Mouse (Mus musculus) kidney, embryonic 16.5 days (tissue): ENCODE data around the gene Kcnh7. TPM values are rescaled to one million over a fixed set of nuclear protein-coding genes. Genes with fewer than 3 reads are reported as not detected.

Source experiments
- ATAC-seq: fragments of 200-750 bp; cut with Nextera tagmentation; 2 replicates; pipeline ENCODE4 v1.8.0; 2017; ENCODE audit warnings: moderate TSS enrichment; ENCODE audit not compliant: low FRiP score, low TSS enrichment
- H3K27ac ChIP-seq: fragments of 300-500 bp; sonication (generic); 2 replicates; pipeline ENCODE4 v1.5.1; 2014; ENCODE audit warnings: low read length
- H3K27me3 ChIP-seq: fragments of 300-500 bp; sonication (generic); 2 replicates; pipeline ENCODE4 v1.6.1; 2014; ENCODE audit warnings: low read length, control low read depth, mixed read lengths; ENCODE audit not compliant: insufficient read depth
- H3K36me3 ChIP-seq: fragments of 300-500 bp; sonication (generic); 2 replicates; pipeline ENCODE4 v1.6.1; 2014; ENCODE audit warnings: low read length, control low read depth, mixed read lengths; ENCODE audit not compliant: insufficient read depth
- H3K4me1 ChIP-seq: fragments of 300-500 bp; sonication (generic); 2 replicates; pipeline ENCODE4 v1.6.1; 2014; ENCODE audit warnings: low read length, control low read depth, mixed read lengths; ENCODE audit not compliant: insufficient read depth
- H3K4me2 ChIP-seq: fragments of 300-500 bp; sonication (generic); replicated peaks from 2 replicates; pipeline ENCODE4 v1.6.1; 2014; ENCODE audit warnings: low read depth, low read length
- H3K4me3 ChIP-seq: fragments of 300-500 bp; sonication (generic); 2 replicates; pipeline ENCODE4 v1.5.1; 2014; ENCODE audit warnings: mild to moderate bottlenecking, low read length
- H3K9ac ChIP-seq: fragments of 300-500 bp; sonication (generic); replicated peaks from 2 replicates; pipeline ENCODE4 v1.6.1; 2014; ENCODE audit warnings: low read length
- H3K9me3 ChIP-seq: fragments of 300-500 bp; sonication (generic); 2 replicates; pipeline ENCODE4 v1.6.1; 2016; ENCODE audit warnings: low read length, control low read depth
- WGBS: fragments of 180-500 bp; shearing (Covaris S2); extraction: QIAGEN DNeasy Blood & Tissue Kit; methylation state at CpG from one replicate; pipeline ENCODE4 v1.1.7; 2014; 5-methylcytosine and 5-hydroxymethylcytosine counted together
- polyA plus RNA-seq: library from polyadenylated mRNA; unstranded; fragments of >200 nt; fragmentation: Nextera tagmentation; extraction: Ambion mirVana; gene quantifications from 2 replicates; pipeline ENCODE4 v1.2.1, GENCODE M21; 2015

Gene Kcnh7
- polyA plus RNA-seq, 1 experiment from 2014 or later, result 1.6 TPM

GRCm38 (mm10) chr2:62684989-62685595, 499.0 kb downstream of the Kcnh7 start:
- H3K27me3 ChIP-seq, result no peaks in the 10 kb centered on the region
- H3K4me1 ChIP-seq, result no peaks in the 10 kb centered on the region
- H3K9me3 ChIP-seq, result no peaks in the 10 kb centered on the region
- ATAC-seq, result no peak
- no peak overlapping the region for H3K4me2 ChIP-seq
- H3K4me3 ChIP-seq, result no peak overlapping the region
- H3K36me3 ChIP-seq, result no peaks in the 10 kb centered on the region
- no peak overlapping the region for H3K27ac ChIP-seq
- 35% methylated on average over 3 of the region's 3 CpGs for WGBS
- H3K9ac ChIP-seq, result no peak overlapping the region

DNA sequence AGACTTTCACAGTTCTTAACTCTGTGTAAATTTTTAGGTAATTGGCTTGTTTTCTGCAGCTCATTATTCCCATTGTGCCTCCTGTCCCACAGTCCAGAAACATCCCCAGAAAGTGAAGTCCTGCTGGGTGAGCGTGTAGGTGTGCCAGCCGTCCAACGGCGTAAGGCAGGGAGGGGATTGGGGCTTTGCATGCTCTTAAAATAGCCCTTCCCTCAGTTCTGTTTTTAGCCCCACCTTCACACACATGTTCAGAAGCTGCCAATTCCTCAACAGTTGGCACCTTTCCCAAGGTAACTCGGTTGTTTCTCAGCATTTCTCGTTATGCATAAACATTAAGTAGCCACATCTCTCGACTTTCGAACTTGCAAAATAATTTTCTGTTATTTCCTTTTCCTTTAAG, 502.4 kb downstream of the Kcnh7 start:
- H3K4me2 ChIP-seq, result no peak overlapping the region
- ATAC-seq, result no peak
- no peaks in the 10 kb centered on the region for H3K36me3 ChIP-seq
- 77% methylated on average over 8 of the region's 8 CpGs for WGBS
- H3K9ac ChIP-seq, result no peak overlapping the region
- no peak overlapping the region for H3K4me3 ChIP-seq
- H3K4me1 ChIP-seq, result no peaks in the 10 kb centered on the region
- H3K27me3 ChIP-seq, result no peaks in the 10 kb centered on the region
- H3K27ac ChIP-seq, result no peak overlapping the region
- H3K9me3 ChIP-seq, result no peaks in the 10 kb centered on the region

DNA sequence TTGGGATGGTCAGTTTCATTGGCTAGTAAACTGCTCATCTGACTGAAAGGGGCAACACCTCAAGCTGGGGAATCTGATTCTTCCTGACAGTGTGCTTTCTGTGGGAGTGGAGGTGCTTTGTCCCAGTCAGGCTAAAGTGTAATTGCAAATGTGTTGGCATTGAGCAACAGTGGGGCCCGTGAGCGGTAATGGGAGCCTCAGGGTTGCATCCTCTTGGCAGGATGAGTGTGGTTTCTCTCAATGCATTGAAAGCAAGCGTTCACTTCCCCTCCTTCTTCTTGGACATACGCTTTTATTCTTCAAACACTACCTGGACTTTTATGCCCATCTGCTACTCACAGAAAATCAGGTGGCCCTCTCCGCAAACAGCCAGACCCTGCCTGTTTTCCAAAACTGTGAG, 511.3 kb downstream of the Kcnh7 start:
- Histone ChIP-seq H3K4me1 (no peaks in the 10 kb centered on the region), H3K9ac (no peak overlapping the region), H3K36me3 (no peaks in the 10 kb centered on the region), H3K27ac (no peak overlapping the region), H3K4me2 (no peak overlapping the region), H3K9me3 (no peaks in the 10 kb centered on the region), H3K4me3 (no peak overlapping the region), H3K27me3 (no peaks in the 10 kb centered on the region)
- WGBS, result 93% methylated on average over 5 of the region's 5 CpGs
- ATAC-seq, result no peak

- H3K9me3 ChIP-seq, result no peaks in the 10 kb centered on the region
- no peak overlapping the region for H3K4me2 ChIP-seq
- WGBS, result 72% methylated on average over 4 of the region's 4 CpGs
- no peaks in the 10 kb centered on the region for H3K36me3 ChIP-seq
- H3K27me3 ChIP-seq, result no peaks in the 10 kb centered on the region
- H3K4me1 ChIP-seq, result no peaks in the 10 kb centered on the region
- H3K9ac ChIP-seq, result no peak overlapping the region
- H3K4me3 ChIP-seq, result no peak overlapping the region
- H3K27ac ChIP-seq, result no peak overlapping the region
- ATAC-seq, result no peak
These were observed 513.3 kb downstream of the Kcnh7 start for GRCm38 (mm10) chr2:62670767-62671166.

GRCm38 (mm10) chr2:62670301-62670700, 513.8 kb downstream of the Kcnh7 start:
- Histone ChIP-seq H3K27ac (no peak overlapping the region), H3K4me1 (no peaks in the 10 kb centered on the region), H3K36me3 (no peaks in the 10 kb centered on the region), H3K9me3 (no peaks in the 10 kb centered on the region), H3K4me3 (no peak overlapping the region), H3K4me2 (no peak overlapping the region), H3K9ac (no peak overlapping the region), H3K27me3 (no peaks in the 10 kb centered on the region)
- ATAC-seq, result no peak
- 81% methylated on average over 5 of the region's 5 CpGs for WGBS

- Histone ChIP-seq H3K9me3 (no peaks in the 10 kb centered on the region), H3K36me3 (no peaks in the 10 kb centered on the region), H3K9ac (no peak overlapping the region), H3K27ac (no peak overlapping the region), H3K27me3 (no peaks in the 10 kb centered on the region), H3K4me3 (no peak overlapping the region), H3K4me2 (no peak overlapping the region), H3K4me1 (no peaks in the 10 kb centered on the region)
- WGBS, result 34% methylated on average over 3 of the region's 3 CpGs
- ATAC-seq, result peak; percentile 39; the same call in 1 of the 2 replicates
These were observed 514.2 kb downstream of the Kcnh7 start for GRCm38 (mm10) chr2:62669848-62670247.

DNA sequence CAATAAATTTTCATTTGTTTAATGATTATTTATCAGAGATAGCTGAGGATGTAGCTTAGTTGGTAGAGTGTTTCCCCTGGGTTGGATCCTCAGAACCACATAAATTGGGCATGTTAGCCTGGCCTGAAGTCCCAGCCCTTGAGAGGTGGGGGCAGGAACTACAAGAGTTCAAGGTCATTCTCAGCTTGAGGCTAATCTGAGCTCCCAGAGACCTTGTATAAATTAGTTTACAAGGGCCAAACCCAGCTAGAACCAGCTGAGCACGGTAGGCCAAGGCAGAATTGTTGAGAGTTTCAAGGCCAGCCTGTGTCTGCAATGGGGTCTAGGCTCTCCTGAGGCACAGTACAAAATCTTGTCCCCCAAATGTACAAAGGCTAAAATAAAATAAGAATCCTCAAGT, 518.6 kb downstream of the Kcnh7 start:
- Histone ChIP-seq H3K9ac (no peak overlapping the region), H3K4me1 (peaks cover 3% of the 10 kb centered on the region; the same call in 1 of the 2 replicates), H3K9me3 (no peaks in the 10 kb centered on the region), H3K36me3 (no peaks in the 10 kb centered on the region), H3K27me3 (no peaks in the 10 kb centered on the region), H3K4me2 (no peak overlapping the region), H3K4me3 (no peak overlapping the region), H3K27ac (no peak overlapping the region)
- no peak for ATAC-seq
- 21% methylated on average over 1 of the region's 1 CpGs for whole genome bisulfite sequencing

DNA sequence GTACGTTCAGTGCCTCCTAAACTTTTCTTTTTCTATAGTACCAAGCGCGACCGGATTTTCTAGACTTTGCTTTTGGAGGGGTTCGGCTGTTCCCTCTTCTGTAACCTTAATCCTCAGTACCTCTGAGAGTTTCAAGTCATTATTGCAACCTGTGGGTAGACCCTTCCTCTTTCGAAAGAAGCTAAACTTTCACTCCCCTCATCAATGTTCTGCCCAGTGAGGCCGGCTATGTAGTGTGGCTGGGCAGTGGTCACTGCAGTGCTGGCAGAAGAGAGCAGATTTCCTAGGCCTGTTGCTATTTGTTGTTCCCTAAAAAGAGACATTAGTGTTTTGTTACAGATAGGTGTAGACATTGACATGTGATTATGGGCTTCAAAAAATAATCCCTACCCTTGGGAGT, 519.2 kb downstream of the Kcnh7 start:
- no peaks in the 10 kb centered on the region for H3K27me3 ChIP-seq
- H3K4me1 ChIP-seq, result peaks cover 3% of the 10 kb centered on the region; the same call in 1 of the 2 replicates
- ATAC-seq, result no peak
- 66% methylated on average over 7 of the region's 7 CpGs for WGBS
- H3K4me2 ChIP-seq, result peak overlapping the region; percentile 88
- no peaks in the 10 kb centered on the region for H3K9me3 ChIP-seq
- no peak overlapping the region for H3K27ac ChIP-seq
- H3K36me3 ChIP-seq, result no peaks in the 10 kb centered on the region
- H3K4me3 ChIP-seq, result peak overlapping the region; percentile 64
- H3K9ac ChIP-seq, result 0 out of 2 replicates have a peak overlapping the region, but pooled peaks have one; percentile 7

- no peaks in the 10 kb centered on the region for H3K27me3 ChIP-seq
- H3K27ac ChIP-seq, result no peak within 1 kb of the TSS
- WGBS, result under 1% methylated on average over 40 of the region's 43 CpGs
- peak; percentile 99 for ATAC-seq
- peaks cover 3% of the 10 kb centered on the region; the same call in 1 of the 2 replicates for H3K4me1 ChIP-seq
- peak within 1 kb of the TSS; percentile 64 for H3K4me3 ChIP-seq
- H3K9me3 ChIP-seq, result no peaks in the 10 kb centered on the region
- peak within 1 kb of the TSS; percentile 65 for H3K9ac ChIP-seq
- no peaks in the 10 kb centered on the region for H3K36me3 ChIP-seq
- H3K4me2 ChIP-seq, result peak within 1 kb of the TSS; percentile 88
These were observed 519.9 kb downstream of the Kcnh7 start, which contains the start of gene Gca for GRCm38 (mm10) chr2:62664135-62664670. Gca (plus strand) TSS chr2:62664285.

DNA sequence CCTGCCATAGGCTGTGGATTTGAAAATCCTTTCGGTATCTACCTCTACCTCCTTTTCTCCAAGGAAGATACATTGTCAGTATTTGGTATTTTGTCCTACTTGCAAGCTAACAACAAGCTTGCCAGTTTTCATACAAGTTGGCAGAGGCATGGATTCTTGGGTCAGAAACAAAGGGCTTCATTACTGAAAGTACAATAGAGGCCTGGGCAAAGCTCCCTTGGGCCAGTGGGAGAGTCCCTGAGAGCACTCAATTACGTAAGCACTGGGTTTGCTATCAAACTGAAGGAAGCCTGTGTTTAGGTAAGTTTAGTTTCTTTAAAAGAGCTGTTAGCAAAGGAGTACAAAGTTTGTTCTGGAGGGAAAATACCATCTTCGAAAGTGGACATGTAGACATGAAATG, 521.5 kb downstream of the Kcnh7 start:
- Histone ChIP-seq H3K4me1 (peaks cover 3% of the 10 kb centered on the region; the same call in 1 of the 2 replicates), H3K4me2 (no peak overlapping the region), H3K27ac (no peak overlapping the region), H3K4me3 (no peak overlapping the region), H3K9me3 (no peaks in the 10 kb centered on the region), H3K27me3 (no peaks in the 10 kb centered on the region), H3K36me3 (no peaks in the 10 kb centered on the region), H3K9ac (no peak overlapping the region)
- ATAC-seq, result no peak
- WGBS, result 93% methylated on average over 3 of the region's 3 CpGs
